Mouse (Mus musculus): ENCODE results near the gene Kank1.

Kank1 gene

GRCm38 (mm10) chr19:25236596-25237491, at the start of gene Kank1:
Gene Kank1 (plus strand): TSS chr19:25236975.
- peak; percentile 6 for DNase-seq (ENCODE audit: low read depth, low spot score)

DNA sequence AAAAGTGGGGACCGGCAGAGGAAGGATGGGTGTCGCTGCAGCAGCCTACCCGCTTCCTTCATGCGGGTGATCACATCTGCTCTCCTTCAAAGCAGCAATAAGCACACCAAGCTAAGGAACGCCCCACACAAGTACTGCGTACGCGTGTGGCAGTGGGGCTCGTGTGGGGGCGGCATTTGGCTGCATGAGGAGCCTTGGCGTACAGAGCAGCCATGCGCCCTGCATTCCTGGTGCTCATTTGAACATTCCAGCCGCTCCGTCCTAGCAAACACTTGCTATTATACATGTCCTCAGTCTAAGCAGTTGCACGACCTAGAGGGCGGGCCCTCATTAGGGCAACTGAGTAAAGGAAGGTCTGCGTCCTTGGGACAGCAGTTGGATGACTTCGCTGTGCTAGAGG, 49.1 kb upstream of the Kank1 start:
- no peak for DNase-seq (ENCODE audit: low read depth, low spot score)

GRCm38 (mm10) chr19:25193751-25194150, 43.0 kb upstream of the Kank1 start:
- DNase-seq (ENCODE audit: low read depth, low spot score), result no peak

GRCm38 (mm10) chr19:25200081-25200860, 36.5 kb upstream of the Kank1 start:
- no peak for DNase-seq (ENCODE audit: low read depth, low spot score)

DNA sequence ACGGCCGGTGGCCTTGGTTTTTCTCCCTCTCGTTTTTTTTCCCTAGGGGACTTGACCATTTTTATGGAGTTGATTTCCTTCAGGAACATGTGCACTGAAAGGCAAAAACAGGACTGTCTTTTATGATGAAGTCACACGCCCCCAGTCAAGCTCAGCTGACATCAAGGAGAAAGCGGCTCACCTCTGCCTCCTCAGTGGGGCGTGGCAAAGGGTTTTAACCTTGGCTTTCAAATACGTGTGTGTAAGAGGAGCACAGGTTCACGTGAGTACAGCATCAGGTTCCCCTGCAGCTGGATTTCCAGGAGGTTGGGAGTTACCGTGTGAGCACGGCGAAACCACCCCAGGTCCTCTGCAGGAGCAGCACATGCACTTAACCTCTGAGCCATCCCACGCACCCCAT, 33.7 kb upstream of the Kank1 start:
- DNase-seq (ENCODE audit: low read depth, low spot score), result no peak

- no peak for DNase-seq (ENCODE audit: low read depth, low spot score)
These were observed 29.8 kb upstream of the Kank1 start for GRCm38 (mm10) chr19:25206969-25207368.

DNA sequence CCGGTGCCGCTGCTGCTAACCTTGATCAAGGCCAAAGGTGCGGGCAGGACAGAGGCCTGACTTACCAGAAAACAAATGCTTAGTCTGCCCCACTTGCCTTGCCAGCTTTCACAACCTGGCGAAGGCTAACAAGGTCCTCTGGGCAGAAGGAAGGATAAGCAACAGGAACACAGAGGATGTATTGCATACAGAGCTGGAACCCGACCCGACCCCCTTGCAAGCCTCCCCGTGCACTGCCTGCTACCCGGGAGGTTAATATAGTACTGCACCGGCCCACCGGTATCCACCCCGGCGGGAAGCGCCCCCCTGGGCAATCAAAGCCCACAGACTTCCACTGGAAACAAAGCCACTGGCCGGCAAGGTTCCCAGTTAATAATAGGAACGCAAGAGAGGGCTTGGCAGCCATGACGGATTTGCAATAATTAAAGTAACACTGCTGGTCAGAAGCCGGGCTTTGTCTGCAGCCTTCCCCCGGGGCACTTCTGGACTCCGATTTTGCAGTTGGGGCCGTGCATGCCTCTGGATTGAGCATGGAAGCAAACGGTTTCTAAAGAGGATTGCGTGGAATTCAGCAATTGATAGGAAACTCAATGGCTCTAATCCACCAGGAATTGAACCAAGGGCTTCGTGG, 28.9 kb upstream of the Kank1 start:
- DNase-seq (ENCODE audit: low read depth, low spot score), result no peak

- DNase-seq (ENCODE audit: low read depth, low spot score), result no peak
These were observed 28.1 kb upstream of the Kank1 start for GRCm38 (mm10) chr19:25208596-25209110.

DNA sequence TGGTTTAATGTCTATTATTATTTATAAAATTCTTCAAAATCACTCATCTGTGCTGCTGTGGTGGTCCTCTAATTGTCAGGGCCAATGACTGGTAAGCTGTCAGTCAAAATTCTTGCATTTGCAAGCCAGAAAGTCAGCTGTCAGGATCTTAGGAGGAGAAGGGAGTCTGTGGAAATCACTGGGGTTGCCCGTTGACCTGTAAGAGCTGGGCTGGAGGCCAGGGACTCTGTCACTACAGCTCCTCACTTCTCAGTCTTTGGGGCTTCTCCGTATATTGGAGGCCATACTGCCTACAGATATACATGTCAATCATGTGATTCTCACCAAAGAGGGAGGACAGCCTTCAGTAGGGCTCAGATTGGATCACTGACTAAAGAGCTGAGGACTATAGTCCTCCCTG, 16.2 kb upstream of the Kank1 start:
- DNase-seq (ENCODE audit: low read depth, low spot score), result no peak

DNA sequence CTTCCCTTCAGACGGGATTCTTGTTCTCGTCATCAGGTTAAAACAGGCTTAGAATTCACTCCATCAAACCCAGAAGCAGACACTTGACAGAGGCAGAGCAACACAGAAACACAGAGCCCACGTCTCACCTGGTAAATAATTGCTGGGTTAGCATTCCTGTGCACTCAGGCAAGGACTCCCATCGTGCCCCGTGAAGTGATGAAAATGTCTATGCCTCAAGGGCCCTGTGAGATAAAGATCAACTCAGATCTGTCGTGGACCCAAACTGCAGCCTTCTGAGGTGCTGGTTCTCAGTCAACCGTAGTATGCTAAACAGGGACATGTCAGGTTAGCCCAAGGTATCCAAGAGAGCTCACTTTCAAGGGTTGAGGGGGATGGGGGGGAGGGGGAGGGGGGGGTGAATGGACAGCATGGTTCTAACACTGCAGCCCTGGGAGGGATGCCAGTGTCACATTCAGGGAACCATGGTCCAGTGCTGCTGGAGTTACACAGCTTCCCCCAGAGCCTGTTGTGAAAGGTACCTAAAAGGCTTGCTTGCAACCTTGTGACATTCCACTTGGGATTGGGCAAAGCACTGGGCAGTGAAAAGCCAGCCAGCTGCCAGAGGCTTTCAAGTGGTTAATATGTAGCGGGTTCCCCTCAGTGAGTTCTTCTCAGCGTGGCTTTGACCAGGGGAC, 14.7 kb upstream of the Kank1 start:
- DNase-seq (ENCODE audit: low read depth, low spot score), result no peak

GRCm38 (mm10) chr19:25230058-25230974, 6.5 kb upstream of the Kank1 start:
- no peak for DNase-seq (ENCODE audit: low read depth, low spot score)

DNA sequence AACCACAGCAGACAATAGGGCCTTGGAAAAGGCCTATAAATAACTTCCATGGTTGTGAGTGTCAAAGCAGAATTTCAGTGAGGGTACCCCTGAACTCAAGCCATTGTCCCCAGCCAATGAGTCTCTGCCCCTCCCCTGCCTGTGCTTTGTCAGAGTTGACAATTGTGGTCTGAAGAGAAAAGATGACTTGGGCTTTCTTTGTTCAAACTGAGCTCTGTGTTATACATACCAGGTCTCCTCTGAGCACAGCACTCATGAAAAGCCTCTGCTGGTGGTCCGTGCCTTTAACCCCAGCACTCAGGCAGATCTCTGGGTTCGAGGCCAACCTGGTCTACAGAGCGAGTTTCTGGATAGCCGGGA, 5.8 kb upstream of the Kank1 start:
- DNase-seq (ENCODE audit: low read depth, low spot score), result no peak

DNA sequence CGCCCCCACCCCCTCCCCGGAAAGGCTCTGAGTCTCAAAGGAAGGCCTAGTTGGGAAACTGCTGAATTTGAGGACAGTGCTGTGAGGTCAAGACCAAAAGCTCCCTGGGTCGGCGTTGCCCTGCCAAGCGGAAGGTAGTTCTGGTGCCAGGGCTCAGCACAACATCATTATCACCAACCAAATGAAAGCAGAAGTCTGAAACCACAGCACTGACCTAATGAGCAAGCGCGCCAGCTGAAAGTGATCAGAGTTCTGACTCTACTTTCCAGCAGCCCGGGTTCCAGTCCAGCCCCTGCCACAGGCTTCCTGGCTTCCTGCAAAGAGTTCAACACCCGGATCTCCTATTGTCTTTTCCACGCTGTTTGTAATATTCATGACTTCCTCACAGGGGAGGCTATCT, 4.7 kb upstream of the Kank1 start:
- no peak for DNase-seq (ENCODE audit: low read depth, low spot score)

GRCm38 (mm10) chr19:25237492-25238040, 791 bp downstream of the Kank1 start:
- DNase-seq (ENCODE audit: low read depth, low spot score), result no peak

DNA sequence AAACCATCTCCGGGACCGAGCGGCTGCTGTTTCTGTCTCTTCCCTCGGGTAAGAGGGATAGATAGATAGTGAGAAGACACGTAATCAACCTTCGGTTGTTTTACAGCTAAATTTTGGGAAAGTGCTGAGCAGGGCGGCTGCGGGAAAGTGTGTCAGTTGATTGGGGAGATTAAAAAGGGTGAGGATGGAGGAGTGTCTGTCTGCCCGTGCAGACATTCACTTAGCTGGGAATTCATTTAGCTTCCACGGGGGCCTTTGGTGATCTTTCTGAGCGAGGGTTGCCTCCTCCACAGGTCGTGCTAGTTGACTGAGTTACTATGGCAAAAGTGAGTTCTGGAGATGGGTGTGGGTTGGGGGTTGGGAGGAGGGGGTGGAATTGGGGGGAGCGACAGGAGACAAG, 1.3 kb downstream of the Kank1 start:
- DNase-seq (ENCODE audit: low read depth, low spot score), result no peak

DNA sequence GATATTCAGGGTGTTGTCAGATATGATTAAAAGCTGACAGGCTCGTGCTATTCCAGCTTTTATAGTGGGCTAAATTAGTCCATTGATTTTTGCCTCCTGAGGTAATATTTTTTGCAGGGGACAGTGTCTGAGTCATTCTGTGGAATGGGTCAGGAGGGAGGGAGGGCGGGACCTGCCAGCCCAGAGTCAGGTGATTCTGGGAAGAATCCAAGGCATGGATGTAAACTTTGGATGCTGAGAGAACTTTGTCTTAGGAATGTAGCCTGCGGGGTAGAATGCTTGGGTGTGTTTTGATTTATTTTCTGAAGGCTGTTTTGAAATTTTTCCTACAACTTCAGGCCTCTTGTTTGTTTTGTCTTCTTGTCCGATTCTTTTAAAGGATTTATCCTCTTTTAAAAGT, 6.8 kb downstream of the Kank1 start:
- no peak for DNase-seq (ENCODE audit: low read depth, low spot score)

- DNase-seq (ENCODE audit: low read depth, low spot score), result no peak
These were observed 9.3 kb downstream of the Kank1 start for GRCm38 (mm10) chr19:25246062-25246461.

GRCm38 (mm10) chr19:25247858-25248552, 11.2 kb downstream of the Kank1 start:
- DNase-seq (ENCODE audit: low read depth, low spot score), result no peak

- no peak for DNase-seq (ENCODE audit: low read depth, low spot score)
These were observed 12.5 kb downstream of the Kank1 start for GRCm38 (mm10) chr19:25249230-25249629.

All from CD4-positive, CD25-positive, alpha-beta regulatory T cell, adult 2 months (primary cell).